Mouse (Mus musculus) heart, postnatal 4 days (tissue): ENCODE data around the gene Ttc32. TPM values are rescaled to one million over a fixed set of nuclear protein-coding genes. Genes with fewer than 3 reads are reported as not detected.
A peak's percentile ranks its signal among the peaks of the same experiment; 100 is the strongest.
"Not testable (repeated sequence)": the region's sequence is repeated elsewhere in the genome, so short reads cannot be mapped to it uniquely, and the experiment has no call there.

Experiments used
- DNase-seq: peaks from one replicate; pipeline ENCODE4 v3.0.0; 2021
- total RNA-seq, 2 experiments: library from RNA; stranded (reverse); gene quantifications; 2 replicates each; pipeline ENCODE4 v1.2.3; 2021

The Ttc32 gene
- total RNA-seq, result 10 to 100 TPM; 14.9 to 17.9 TPM

DNA sequence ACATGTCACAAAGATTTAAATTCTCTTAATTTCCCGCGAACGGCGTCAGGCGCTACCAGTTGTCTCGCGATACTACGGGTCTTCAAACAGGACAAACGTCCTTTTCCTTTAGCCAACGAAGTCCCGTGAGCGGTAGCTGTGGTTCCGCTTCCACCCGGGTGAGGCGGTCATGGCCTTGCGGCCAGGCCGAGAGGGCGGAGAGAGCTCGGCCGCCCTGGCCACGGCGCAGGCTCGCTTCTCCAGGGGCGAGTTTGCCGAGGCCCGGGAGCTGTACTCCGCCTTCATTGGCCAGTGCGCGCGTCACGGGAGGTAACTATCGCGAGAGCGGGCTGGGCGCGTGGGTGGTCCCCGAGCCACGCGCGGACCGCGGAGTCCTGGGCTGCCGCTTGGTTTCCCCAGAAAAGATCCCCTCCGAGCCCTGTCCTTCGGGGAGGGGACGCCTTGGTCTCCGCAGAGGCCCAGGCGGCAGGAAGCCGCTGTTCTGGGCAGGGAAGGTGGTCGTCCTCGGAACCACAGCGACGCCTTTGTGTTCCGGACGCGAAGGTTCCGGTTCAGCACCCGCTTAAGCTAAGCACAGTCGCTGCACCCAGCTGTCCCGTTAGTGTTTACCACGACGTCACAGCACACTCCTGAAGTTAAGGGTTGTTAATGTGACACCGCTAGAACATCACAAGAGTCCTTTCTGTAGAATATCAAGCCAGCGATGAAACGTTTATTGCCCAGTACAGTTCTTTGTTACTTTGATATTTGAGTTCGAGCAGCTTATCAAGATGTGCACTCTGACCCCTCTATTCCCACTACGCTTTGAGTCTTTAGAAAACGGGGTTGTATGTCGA lies at the start of gene Ttc32:
Gene Ttc32 (plus strand): TSS at position 110 of the 836 bp plus-strand sequence.
- DNase-seq, result peak; percentile 96

DNA sequence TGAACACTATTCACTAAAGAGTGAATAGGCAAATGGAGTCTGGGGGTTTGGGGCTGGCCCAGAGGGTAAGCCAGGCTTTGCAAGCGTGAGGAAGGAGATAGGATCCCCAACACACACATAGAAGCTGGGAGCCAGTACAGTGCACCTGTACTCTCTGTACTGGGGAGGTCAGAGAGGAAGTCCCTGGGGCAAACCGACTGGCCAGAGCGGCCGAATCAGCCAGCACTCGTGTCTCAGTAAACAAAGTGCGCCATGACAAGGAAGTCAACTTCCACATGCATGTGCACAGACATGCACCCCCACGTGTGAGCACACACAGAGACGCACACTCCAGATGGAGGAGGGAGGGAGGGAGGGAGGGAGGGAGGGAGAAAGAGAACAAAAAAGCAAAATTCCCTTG lies 36.6 kb upstream of the Ttc32 start:
- no peak for DNase-seq

DNA sequence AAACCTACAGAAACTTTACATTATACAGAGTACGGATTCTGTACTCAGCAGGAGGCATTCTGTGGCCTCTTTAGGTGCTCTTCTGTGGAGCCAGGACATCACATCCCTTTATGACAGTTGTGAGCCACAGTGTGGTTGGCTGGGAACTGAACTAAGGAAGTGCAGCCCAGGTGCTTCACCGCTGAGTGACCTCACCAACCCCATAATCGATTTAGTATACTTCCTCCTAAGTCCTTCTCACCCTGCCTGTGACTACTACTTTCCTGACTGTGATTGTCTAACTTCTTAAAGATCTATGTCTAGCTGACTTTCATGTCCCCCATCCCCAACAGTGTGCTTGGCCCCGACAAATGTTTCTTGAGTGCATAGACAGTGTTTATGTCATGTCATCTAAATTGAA lies 31.5 kb upstream of the Ttc32 start:
- DNase-seq, result no peak

DNA sequence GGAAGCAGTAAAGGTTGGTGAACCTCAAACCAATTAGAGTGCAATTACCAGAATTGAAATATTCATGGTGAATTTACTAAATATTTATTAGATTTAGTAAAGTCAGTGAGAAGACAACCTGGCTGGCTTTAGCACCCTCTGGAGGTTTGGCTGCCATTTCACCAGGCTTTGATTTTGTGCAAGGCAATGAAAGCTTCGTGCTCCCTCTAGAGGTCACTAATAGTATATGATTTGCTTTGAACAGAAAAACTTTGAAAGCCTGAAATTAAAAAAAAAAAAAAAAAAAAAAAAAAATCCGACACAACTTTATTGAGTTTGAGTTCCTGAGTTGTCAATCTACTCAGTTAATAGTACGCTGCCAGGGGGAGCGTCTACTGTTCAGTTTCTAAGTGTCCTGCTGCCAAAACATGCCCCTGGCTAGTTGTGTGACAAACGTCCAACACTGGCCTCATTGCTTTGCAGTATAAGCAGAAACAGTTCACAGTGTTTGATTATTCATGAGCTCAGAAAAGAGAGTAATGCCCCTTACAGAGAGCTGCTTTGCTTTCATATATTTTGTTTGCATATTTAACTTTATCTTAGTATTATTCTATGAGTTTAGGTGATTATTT lies 27.7 kb upstream of the Ttc32 start:
- DNase-seq, result peak; percentile 69

DNA sequence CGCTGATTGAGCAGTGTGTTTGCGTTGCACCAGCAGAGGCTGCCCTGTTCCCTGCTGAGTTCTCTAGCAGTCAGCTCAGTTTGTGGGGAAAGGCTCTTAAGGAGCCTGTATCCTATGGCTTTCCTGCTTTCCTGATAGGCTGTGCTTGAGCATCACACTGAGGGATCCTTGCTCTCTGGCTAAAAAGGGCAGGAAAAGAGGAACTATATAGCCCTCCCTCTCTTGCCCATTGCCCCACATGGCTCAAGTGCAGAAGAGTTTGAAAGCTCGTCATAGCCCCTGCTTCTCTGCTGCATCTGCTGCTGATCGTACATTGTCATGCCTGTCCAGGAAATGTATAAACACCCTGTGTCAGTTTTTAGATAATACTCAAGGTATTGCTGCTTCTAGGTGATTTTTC lies 22.7 kb upstream of the Ttc32 start:
- DNase-seq, result no peak

GRCm38 (mm10) chr12:9007811-9008210 lies 22.0 kb upstream of the Ttc32 start:
- DNase-seq, result no peak

DNA sequence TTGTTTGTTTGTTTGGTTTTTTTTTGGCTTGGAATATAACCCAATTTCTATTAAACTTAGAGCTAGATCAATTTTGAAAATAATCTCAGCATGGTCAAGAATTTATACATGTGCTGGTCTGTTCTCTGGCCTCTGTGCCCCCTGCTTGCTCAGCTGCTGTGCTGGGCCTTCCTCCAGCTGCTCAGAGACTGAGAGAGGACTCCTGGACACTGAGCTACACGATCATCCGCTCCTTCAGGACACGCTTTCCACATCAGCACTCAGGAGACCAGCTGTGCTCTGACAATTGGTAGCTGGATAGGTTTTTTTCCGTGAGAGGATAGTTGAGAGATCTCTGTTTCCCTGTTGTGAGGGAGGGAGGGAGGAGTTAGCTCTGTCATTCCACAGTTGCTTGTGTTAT lies 19.5 kb upstream of the Ttc32 start:
- no peak for DNase-seq

- no peak for DNase-seq
Observed at GRCm38 (mm10) chr12:9016376-9016775, 13.4 kb upstream of the Ttc32 start.

DNA sequence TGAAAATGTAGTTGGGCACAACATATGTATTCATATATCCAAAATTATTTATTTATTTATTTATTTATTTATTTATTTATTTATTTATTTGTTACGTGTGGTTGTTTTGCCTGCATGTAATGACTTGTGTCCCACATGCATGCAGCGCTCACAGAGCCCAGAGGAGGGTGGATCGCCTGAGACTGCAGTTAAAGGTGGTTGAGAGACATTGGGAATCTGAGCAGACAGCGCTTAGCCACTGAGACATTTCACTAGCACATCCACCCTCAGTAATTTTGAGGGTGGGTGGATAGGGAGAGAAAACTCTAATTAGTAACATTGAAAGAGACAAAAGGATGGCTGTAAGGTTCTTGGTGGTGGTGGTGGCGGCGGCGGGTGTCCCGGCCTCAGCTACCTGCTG lies 9.4 kb upstream of the Ttc32 start:
- DNase-seq, result no peak

DNA sequence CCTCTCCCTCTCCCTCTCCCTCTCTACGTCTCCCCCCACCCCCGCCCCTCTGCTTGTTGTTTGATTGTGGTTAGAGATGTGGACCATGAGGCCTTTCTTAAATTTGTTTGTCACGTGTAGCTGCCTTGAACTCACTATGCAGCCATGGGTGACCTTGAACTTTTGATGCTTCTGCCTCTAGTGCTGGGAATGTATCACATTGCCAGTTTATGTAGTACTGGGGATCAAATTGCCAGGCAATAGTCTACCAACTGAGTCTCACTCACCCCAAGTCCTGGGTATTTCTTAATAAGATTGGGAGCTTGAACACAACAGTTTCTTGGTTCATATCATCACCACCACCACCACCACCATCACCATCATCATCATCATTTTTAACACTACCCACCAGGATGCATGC lies 8.8 kb upstream of the Ttc32 start:
- DNase-seq, result no peak

GRCm38 (mm10) chr12:9023031-9023430 lies 6.8 kb upstream of the Ttc32 start:
- peak; percentile 2 for DNase-seq

DNA sequence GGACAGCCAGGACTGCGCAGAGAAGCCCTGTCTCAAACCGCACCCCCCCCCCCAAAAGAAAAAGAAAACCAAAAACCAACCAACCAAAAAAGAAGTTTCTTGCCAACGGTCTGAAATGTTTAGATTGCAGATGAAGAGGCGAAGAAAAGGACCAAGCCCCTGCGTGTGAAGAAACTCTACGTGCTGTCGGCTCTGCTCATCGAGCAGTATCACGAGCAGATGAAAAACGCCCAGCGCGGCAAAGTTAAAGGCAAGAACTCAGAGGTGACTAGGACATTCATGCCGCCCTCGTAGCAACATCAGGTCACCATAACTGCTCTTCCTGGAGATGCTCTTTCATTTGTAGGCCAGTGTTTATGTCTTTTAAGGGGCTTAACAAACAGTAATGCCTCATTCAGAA lies 5.7 kb upstream of the Ttc32 start:
- DNase-seq, result peak; percentile 2

DNA sequence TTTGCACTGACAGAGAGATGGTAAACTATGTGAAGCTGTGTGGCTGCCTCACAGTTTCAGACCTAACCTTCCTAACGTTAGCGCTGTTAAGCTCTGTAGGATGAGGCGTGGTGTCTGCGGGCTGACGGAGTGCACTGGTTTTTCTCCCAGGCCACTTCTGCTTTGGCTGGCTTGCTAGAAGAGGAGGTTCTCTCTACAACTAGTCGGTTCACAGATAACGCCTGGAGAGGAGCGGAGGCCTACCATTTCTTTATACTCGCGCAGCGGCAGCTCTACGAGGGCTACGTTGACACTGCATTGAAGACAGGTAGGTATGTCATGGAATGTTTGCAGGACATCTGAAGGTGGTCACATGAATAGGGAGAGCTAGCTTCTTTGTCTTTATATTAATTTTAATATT lies 5.1 kb upstream of the Ttc32 start:
- peak; percentile 45 for DNase-seq

- no peak for DNase-seq
Observed at GRCm38 (mm10) chr12:9026843-9027242, 3.0 kb upstream of the Ttc32 start.

DNA sequence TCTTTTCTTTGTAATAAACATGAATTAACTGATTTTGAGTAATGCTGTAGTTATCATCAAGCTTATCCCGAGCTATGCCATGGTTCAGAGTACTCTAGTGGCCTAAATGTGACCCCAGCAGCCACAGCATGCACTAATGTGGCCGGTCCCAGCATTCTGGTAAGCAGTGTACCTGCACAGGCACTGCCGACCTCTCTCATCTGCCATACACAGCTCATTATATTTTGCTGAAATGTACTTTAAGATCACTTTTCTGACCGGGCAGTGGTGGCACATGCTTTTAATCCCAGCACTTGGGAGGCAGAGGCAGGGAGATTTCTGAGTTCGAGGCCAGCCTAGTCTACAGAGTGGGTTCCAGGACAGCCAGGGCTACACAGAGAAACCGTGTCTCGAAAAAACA lies 981 bp upstream of the Ttc32 start:
- DNase-seq, result not testable (repeated sequence)

DNA sequence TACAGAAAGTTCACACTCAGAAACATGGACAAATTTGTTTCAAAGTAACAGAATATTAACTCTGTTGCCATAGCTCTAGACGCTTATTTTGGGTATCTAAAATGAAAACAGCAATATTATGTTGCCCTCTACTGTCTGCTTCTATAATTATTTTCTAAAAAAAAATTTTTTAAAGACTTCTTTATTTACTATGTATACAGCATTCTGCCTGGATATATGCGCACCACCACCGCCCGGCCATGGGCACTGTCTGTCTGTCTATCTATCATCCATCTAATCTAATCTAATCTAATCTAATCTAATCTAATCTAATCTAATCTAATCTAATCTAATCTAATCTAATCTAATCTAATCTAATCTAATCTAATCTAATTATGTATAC lies 300 bp upstream of the Ttc32 start:
- no peak for DNase-seq

- no peak for DNase-seq
Observed at GRCm38 (mm10) chr12:9031166-9031565, 1.4 kb downstream of the Ttc32 start.

- DNase-seq, result no peak
Observed at GRCm38 (mm10) chr12:9033140-9033539, 3.3 kb downstream of the Ttc32 start.

DNA sequence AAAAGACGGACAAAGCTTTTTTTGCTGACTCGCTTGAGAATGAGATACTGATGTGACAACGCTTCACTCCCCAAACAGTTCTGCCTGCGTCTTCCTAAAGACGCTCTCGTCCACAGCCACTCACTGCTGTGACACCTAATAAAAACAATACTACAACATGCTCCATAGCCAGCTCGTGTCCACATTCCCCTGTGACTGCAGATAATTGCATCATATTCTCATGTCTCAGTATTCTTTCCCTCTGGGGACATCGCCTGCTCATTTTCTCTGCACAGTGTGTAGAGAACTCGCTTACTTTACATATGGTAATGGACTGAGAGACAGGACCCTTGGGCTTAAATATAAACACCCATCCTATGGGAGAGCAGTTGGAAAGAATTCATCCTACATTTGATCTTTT lies 6.6 kb downstream of the Ttc32 start:
- DNase-seq, result no peak

DNA sequence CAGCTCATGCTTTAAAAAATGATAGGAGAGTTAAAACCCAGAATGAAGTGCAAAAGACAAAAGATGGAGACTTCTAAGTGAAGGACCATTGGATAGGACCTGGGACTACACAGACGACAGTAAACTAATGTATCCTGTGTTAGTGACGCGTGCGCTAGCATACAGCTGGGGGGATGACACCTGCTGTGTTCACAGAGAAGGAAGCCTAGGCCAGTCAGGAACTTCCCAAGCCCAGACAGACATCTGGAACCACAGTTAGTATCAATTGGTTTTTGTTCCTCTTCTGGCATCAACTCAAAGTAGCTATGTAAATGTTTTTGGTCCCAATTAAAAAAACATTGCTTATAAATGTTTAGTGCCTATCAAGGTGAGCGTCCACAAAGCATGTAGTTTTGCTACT lies 10.4 kb downstream of the Ttc32 start:
- no peak for DNase-seq

GRCm38 (mm10) chr12:9040686-9041085 lies 10.9 kb downstream of the Ttc32 start:
- DNase-seq, result no peak

GRCm38 (mm10) chr12:9042316-9042715 lies 12.5 kb downstream of the Ttc32 start:
- DNase-seq, result no peak

- DNase-seq, result no peak
Observed at GRCm38 (mm10) chr12:9042759-9043158, 13.0 kb downstream of the Ttc32 start.

- DNase-seq, result no peak
Observed at GRCm38 (mm10) chr12:9044666-9045065, 14.9 kb downstream of the Ttc32 start.
